Mouse (Mus musculus): ENCODE measurements around the gene Plbd2.

Gene Plbd2

DNA sequence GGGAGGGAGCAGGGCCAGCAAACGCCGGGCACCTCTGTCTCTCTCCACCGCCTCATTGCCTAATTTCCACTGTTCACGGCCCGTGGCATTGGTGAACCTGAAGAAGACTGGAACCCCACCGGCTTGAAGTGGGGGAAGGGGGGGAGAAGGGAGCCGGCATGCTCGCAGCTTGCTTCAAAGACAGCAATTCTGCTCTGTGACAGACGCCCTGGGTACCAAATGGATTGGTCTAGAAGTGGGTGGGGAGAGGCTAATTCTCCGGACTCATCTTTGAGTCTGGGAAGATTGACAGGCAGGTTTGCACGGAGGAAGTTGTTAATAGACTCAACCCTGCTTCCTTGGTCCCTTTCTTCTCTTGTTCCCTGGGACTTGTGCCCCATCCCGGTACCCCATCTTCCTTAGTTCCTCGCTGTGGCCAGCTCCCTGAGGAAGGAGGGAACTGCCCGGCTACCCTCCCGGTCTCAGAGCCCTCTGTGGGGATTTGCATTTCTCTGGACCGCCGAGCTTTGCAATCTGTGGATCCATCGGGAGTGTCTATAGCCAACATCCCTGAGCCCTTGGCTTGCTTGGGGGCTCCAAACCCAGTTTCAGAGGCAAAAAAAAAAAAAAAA lies 66.4 kb downstream of the Plbd2 start:
- DNase-seq (ENCODE audit: low read depth, low spot score) = no peak

DNA sequence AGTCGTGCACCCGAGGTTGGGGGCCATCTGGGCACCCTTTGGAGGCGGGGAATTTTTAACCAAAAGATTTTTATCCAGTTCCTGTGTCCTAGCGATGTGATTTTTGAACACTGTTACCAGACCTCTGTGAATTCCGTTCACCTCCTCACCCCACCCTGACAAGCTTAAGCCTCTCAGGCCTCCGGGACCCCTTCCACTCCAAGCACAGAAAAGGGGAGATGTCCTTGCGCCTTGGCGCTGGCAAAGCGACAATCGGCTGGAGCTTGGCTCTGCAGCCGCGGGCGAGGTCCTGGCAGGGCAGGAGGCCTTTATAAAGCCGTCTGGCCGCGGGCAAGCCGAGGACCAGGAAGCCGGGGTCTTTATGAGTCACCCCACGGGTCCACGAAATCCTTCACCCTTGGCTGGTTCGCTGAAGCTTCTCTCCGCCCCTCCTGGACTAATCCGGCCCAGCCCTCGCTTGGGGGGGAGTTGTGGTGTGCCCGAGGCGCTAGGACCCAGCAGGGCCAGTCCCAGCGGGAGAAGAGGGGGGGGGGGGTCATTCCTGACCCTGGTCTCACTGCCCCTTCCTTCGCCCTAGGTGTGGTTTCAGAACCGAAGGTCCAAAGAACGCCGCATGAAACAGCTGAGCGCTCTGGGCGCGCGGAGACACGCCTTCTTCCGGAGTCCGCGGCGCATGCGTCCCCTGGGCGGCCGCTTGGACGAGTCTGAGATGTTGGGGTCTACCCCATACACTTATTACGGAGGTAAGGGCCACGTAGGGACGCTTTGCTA lies 67.5 kb downstream of the Plbd2 start:
- DNase-seq (ENCODE audit: low read depth, low spot score) = no peak

DNA sequence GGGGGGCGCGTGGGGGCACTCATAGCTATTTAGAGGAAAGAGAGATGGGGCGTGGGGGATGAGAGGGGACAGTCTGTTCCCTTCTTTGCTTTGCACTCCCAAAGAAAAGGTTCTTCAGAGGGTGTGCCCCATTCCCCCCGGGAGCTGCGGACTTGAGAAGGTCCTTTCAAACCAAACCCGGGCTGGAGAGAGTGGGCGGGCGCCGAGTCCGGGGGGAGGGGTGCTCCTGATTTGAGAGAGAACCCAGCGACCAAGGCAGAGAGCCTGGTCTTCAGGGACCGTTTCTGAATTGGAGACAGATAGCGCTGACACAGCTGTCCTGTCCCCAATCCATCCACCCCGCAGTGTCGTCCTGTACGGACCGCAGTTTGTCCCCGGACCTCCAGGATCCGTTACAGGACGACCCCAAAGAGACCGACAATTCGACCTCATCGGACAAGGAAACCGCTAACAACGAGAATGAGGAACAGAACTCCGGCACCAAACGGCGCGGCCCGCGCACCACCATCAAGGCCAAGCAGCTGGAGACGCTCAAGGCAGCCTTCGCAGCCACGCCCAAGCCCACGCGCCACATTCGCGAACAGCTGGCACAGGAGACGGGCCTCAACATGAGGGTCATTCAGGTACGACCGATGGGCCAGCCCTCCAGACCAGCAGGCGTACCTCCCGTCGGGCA lies 68.3 kb downstream of the Plbd2 start:
- DNase-seq (ENCODE audit: low read depth, low spot score) = no peak

DNA sequence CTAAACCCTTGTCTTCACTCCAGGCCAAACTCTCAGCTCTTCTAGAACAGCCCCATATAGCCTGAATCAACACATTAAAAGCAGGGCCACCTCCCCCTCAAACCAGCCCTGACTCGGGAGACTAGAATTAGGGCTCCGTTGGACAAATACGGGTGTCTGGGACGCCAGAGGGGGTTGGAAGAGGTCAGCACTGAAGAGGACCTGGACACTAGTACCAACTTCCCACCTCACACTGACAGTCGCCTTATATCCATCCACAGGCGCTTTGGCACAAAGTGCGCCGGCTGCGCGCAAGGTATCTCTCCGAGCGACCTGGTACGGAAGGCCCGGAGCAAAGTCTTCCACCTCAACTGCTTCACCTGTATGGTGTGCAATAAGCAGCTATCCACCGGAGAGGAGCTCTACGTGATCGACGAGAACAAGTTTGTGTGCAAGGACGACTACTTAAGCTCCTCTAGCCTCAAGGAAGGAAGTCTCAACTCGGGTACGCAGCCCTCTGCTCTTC lies 69.1 kb downstream of the Plbd2 start:
- no peak for DNase-seq (ENCODE audit: low read depth, low spot score)
